Mouse (Mus musculus) CH12.LX (cell line): Measurements from ENCODE around the gene Dpm2. TPM values are rescaled to one million over a fixed set of nuclear protein-coding genes. Genes with fewer than 3 reads are reported as not detected.

Source experiments
- DNase-seq: peaks from one replicate; pipeline ENCODE4 v3.0.0-alpha.2; 2013; ENCODE audit errors: extremely low read depth
- H3K27ac ChIP-seq: 2 replicates; pipeline ENCODE4 v1.5.1; 2012; ENCODE audit warnings: low read depth, mild to moderate bottlenecking, control low read depth, moderate library complexity; ENCODE audit not compliant: insufficient read depth
- H3K27me3 ChIP-seq: replicated peaks from 2 replicates; pipeline ENCODE3; 2012; ENCODE audit warnings: inconsistent platforms
- H3K36me3 ChIP-seq, 2 experiments: replicated peaks in 1 of 2; 2 replicates each; pipeline versions ENCODE3 to v1.6.1; 2012; ENCODE audit warnings: inconsistent platforms in 1 of 2, low read length in 1 of 2, mild to moderate bottlenecking in 1 of 2, mixed read lengths in 1 of 2, moderate library complexity in 1 of 2; ENCODE audit not compliant: control insufficient read depth in 1 of 2, insufficient read depth in 1 of 2
- H3K4me1 ChIP-seq, 2 experiments: 2 replicates each; pipeline ENCODE4 v1.6.1; 2012; ENCODE audit warnings: inconsistent platforms in 1 of 2, moderate library complexity in 1 of 2; ENCODE audit not compliant: insufficient read depth in 2 of 2, control insufficient read depth in 1 of 2
- H3K4me2 ChIP-seq: 2 replicates; pipeline ENCODE4 v1.6.1; 2012; ENCODE audit warnings: low read depth, mild to moderate bottlenecking, control low read depth; ENCODE audit not compliant: poor library complexity, insufficient read depth, severe bottlenecking
- H3K4me3 ChIP-seq, 3 experiments: fragments of 150-350 bp in 1 of 3; sonication (generic) in 1 of 3; replicated peaks in 1 of 3; 2 replicates each; pipeline versions ENCODE3 to v1.5.1; 2011 to 2012; ENCODE audit warnings: low read depth in 2 of 3, low read length in 2 of 3, mild to moderate bottlenecking in 2 of 3, moderate library complexity in 2 of 3, control low read depth in 1 of 3, improper control_type of control experiment in 1 of 3, inconsistent platforms in 1 of 3, mixed read lengths in 1 of 3; ENCODE audit not compliant: poor library complexity in 1 of 3
- H3K79me2 ChIP-seq: replicated peaks from 2 replicates; pipeline ENCODE4 v1.6.1; 2012; ENCODE audit warnings: mild to moderate bottlenecking, moderate library complexity; ENCODE audit not compliant: control insufficient read depth, poor library complexity, insufficient read depth, severe bottlenecking; ENCODE audit errors: extremely low read depth
- H3K9ac ChIP-seq: 2 replicates; pipeline ENCODE4 v1.6.1; 2012; ENCODE audit warnings: low read depth, mild to moderate bottlenecking, control low read depth, moderate library complexity; ENCODE audit not compliant: insufficient read depth
- H3K9me3 ChIP-seq: replicated peaks from 2 replicates; pipeline ENCODE3; 2012; ENCODE audit warnings: low read length, inconsistent platforms, mixed read lengths
- CHD2 ChIP-seq: IDR thresholded peaks from 2 replicates; pipeline ENCODE4 v1.6.1; 2011; ENCODE audit warnings: low read length, improper control_type of control experiment
- CTCF ChIP-seq, 2 experiments: IDR thresholded peaks in 1 of 2; conservative IDR thresholded peaks in 1 of 2; 2 replicates each; pipeline ENCODE4 v1.5.1; 2011 to 2012; ENCODE audit warnings: low read depth in 2 of 2, low read length in 2 of 2, improper control_type of control experiment in 1 of 2, inconsistent platforms in 1 of 2, mild to moderate bottlenecking in 1 of 2, moderate library complexity in 1 of 2
- GABPA ChIP-seq: IDR thresholded peaks from 2 replicates; pipeline ENCODE4 v1.6.1; 2012; ENCODE audit warnings: low read depth, low read length, improper control_type of control experiment, inconsistent platforms; ENCODE audit not compliant: insufficient replicate concordance
- MAX ChIP-seq: IDR thresholded peaks from 2 replicates; pipeline ENCODE4 v1.6.1; 2011; ENCODE audit warnings: low read length, improper control_type of control experiment
- MAZ ChIP-seq: IDR thresholded peaks from 2 replicates; pipeline ENCODE4 v1.6.1; 2012; ENCODE audit warnings: low read depth, mild to moderate bottlenecking, inconsistent platforms, low read length, improper control_type of control experiment, moderate library complexity
- MEF2A ChIP-seq: IDR thresholded peaks from 2 replicates; pipeline ENCODE4 v1.6.1; 2014; ENCODE audit warnings: low read depth, mild to moderate bottlenecking, inconsistent platforms, low read length, improper control_type of control experiment, borderline replicate concordance
- MXI1 ChIP-seq: IDR thresholded peaks from 2 replicates; pipeline ENCODE4 v1.6.1; 2011; ENCODE audit warnings: mild to moderate bottlenecking, low read depth, low read length, improper control_type of control experiment
- POLR2A ChIP-seq: IDR thresholded peaks from 2 replicates; pipeline ENCODE4 v1.6.1; 2011; ENCODE audit warnings: low read depth, mild to moderate bottlenecking, improper control_type of control experiment, low read length
- RAD21 ChIP-seq: IDR thresholded peaks from 2 replicates; pipeline ENCODE4 v1.6.1; 2011; ENCODE audit warnings: low read depth, mild to moderate bottlenecking, low read length, improper control_type of control experiment, moderate library complexity
- SIN3A ChIP-seq: IDR thresholded peaks from 2 replicates; pipeline ENCODE4 v1.6.1; 2012; ENCODE audit warnings: low read length, improper control_type of control experiment, inconsistent platforms
- SMC3 ChIP-seq: IDR thresholded peaks from 2 replicates; pipeline ENCODE4 v1.6.1; 2011; ENCODE audit warnings: low read depth, low read length, improper control_type of control experiment
- TCF12 ChIP-seq: IDR thresholded peaks from 2 replicates; pipeline ENCODE4 v1.6.1; 2014; ENCODE audit warnings: low read depth, mild to moderate bottlenecking, inconsistent platforms, low read length, improper control_type of control experiment
- ZC3H11A ChIP-seq: IDR thresholded peaks from 2 replicates; pipeline ENCODE4 v1.6.1; 2012; ENCODE audit warnings: low read depth, mild to moderate bottlenecking, inconsistent platforms, low read length, improper control_type of control experiment
- ZNF384 ChIP-seq: IDR thresholded peaks from 2 replicates; pipeline ENCODE4 v1.6.1; 2012; ENCODE audit warnings: low read depth, low read length, improper control_type of control experiment, inconsistent platforms
- dilution Hi-C: fragments of 300-500 bp; cut with MboI; formaldehyde crosslinking; loops from 2 replicates; pipeline ENCODE4 v1.14.3; 2020; ENCODE audit warnings: low sequenced_read_pairs; ENCODE audit not compliant: extremely low pct_unique_long_range_greater_than_20kb, extremely low pct_ligation_motif_present
- in situ Hi-C: fragments of 300-500 bp; cut with MboI; formaldehyde crosslinking; loops from 3 replicates; pipeline ENCODE4 v1.14.3; 2019; ENCODE audit warnings: low sequenced_read_pairs, low pct_ligation_motif_present, low pct_unique_long_range_greater_than_20kb, mixed read lengths
- polyA plus RNA-seq: library from polyadenylated mRNA; unstranded; fragments of >175 nt; gene quantifications from 2 replicates; pipeline ENCODE4 v1.2.1, GENCODE M21; 2012; ENCODE audit warnings: low read depth; ENCODE audit not compliant: insufficient read length
- total RNA-seq, 2 experiments: library from RNA; depleted of rRNA; stranded (reverse); fragments of 300-350 nt in 1 of 2; fragments of >200 nt in 1 of 2; gene quantifications; 2 replicates each; pipeline ENCODE4 v1.2.3; 2012 to 2014

Gene Dpm2
- total and polyA plus RNA-seq, 3 experiments, result 30.9 to 63.6 (median 33.8) TPM

GRCm38 (mm10) chr2:32610610-32611229 lies 40.1 kb downstream of the Dpm2 start:
- 0 out of 2 replicates have a peak, but pooled peaks cover 2% of the 10 kb centered on the region for H3K79me2 ChIP-seq
- DNase-seq, result peak; percentile 39
- H3K36me3 ChIP-seq, result peaks cover 17 to 42% of the 10 kb centered on the region in 2 experiments
- H3K9ac ChIP-seq, result no peak overlapping the region
- in situ Hi-C loops (loop anchor here (5.0 kb wide), 1 partner anchor 33 kb away; the partner anchor contains the start of gene 9430097D07Rik), dilution Hi-C loops (no loop called here)
- H3K27ac ChIP-seq, result no peak overlapping the region
- peak overlapping the region; percentile 76 for H3K4me2 ChIP-seq
- peak overlapping the region in 2 of 3 experiments; percentile 14 to 19 for H3K4me3 ChIP-seq
- H3K27me3 ChIP-seq, result no peaks in the 10 kb centered on the region
- TF ChIP-seq ZNF384 (no peak), SMC3 (peak; percentile 43), TCF12 (no peak), MXI1 (no peak), MAX (no peak), SIN3A (no peak), CTCF (conservative IDR thresholded peaks at IDR 0.05 in 1 of 2, IDR thresholded peaks at IDR 0.05 in 1 of 2; ENCODE audit: low read depth in 2 of 2, low read length in 2 of 2) (peak; percentile 22 to 76; a peak in 3 of 4 replicates), RAD21 (peak; percentile 46)
- no peaks in the 10 kb centered on the region for H3K9me3 ChIP-seq
- peaks cover 11 to 39% of the 10 kb centered on the region in 2 experiments for H3K4me1 ChIP-seq

GRCm38 (mm10) chr2:32612274-32612673 lies 41.6 kb downstream of the Dpm2 start:
- Histone ChIP-seq H3K4me1 (peaks cover 11 to 32% of the 10 kb centered on the region in 2 experiments), H3K27me3 (no peaks in the 10 kb centered on the region), H3K36me3 (peaks cover 25 to 55% of the 10 kb centered on the region in 2 experiments), H3K79me2 (0 out of 2 replicates have a peak, but pooled peaks cover 2% of the 10 kb centered on the region), H3K4me2 (no peak overlapping the region), H3K9ac (no peak overlapping the region), H3K9me3 (peaks cover 2% of the 10 kb centered on the region), H3K4me3 (no peak overlapping the region), H3K27ac (no peak overlapping the region)
- dilution Hi-C loops, result no loop called here
- no peak for TF ChIP-seq GABPA
- TF ChIP-seq SMC3, result no peak
- no peak for TF ChIP-seq RAD21
- no peak for TF ChIP-seq MAZ
- TF ChIP-seq CHD2, result no peak
- no peak for TF ChIP-seq ZC3H11A
- TF ChIP-seq MEF2A, result no peak
- TF ChIP-seq POLR2A, result no peak
- TF ChIP-seq SIN3A, result no peak
- in situ Hi-C loops, result loop anchor here (5.0 kb wide), 1 partner anchor 35 kb away; the partner anchor contains the start of gene 9430097D07Rik
- no peak for DNase-seq
